ENCODE assay signal across 8 mouse cellular contexts in genomic region chr4:140906076-140906826, GRCm38 (mm10). TPM values are rescaled to one million over a fixed set of nuclear protein-coding genes. Genes with fewer than 3 reads are reported as not detected.
A peak's percentile ranks its signal among the peaks of the same experiment; 100 is the strongest.
DNase-seq lines count a peak whose midpoint lies in the region; ATAC-seq and TF ChIP-seq lines count a peak whose summit lies in the region.

Gene Padi2, plus strand, starts transcription at chr4:140906344.

- H3K27me3 ChIP-seq in intestine, postnatal 0 days (replicated peaks; ENCODE audit: control insufficient read depth, insufficient read depth, low read length) = peaks cover 12% of the 10 kb centered on the region; the same call in 1 of the 2 replicates
- peaks cover 70% of the 10 kb centered on the region for H3K27me3 ChIP-seq in midbrain, embryonic 10.5 days (ENCODE audit: low read depth, poor library complexity, severe bottlenecking)

- DNase-seq in adrenal gland, postnatal 25 days = peak; percentile 59
- peak; percentile 72 for DNase-seq in embryo, embryonic 11.5 days (ENCODE audit: low read depth, low spot score)
- DNase-seq in left cerebral cortex, postnatal 4 days = peak; percentile 91
- peak; percentile 85 for DNase-seq in midbrain, embryonic 10.5 days (ENCODE audit: low spot score)
- DNase-seq in right cerebral cortex, postnatal 25 days = peak; percentile 66
- DNase-seq in yolk sac, embryonic 10.5 days (ENCODE audit: low spot score) = peak; percentile 80

- no peaks in the 10 kb centered on the region for H3K9me3 ChIP-seq in intestine, postnatal 0 days (ENCODE audit: control insufficient read depth)
- no peaks in the 10 kb centered on the region for H3K9me3 ChIP-seq in midbrain, embryonic 10.5 days (replicated peaks)

- H3K36me3 ChIP-seq in intestine, postnatal 0 days (ENCODE audit: control insufficient read depth, insufficient read depth) = no peaks in the 10 kb centered on the region
- no peaks in the 10 kb centered on the region for H3K36me3 ChIP-seq in midbrain, embryonic 10.5 days

- H3K9ac ChIP-seq in intestine, postnatal 0 days (ENCODE audit: low read depth, low read length) = no peak within 1 kb of the TSS

- peak; percentile 70 for ATAC-seq in granulocyte monocyte progenitor cell, adult 5-6 weeks (replicated peaks; ENCODE audit: poor library complexity, severe bottlenecking)
- ATAC-seq in intestine, postnatal 0 days = peak; percentile 64

- peak within 1 kb of the TSS; percentile 23 for H3K4me3 ChIP-seq in intestine, postnatal 0 days (ENCODE audit: low read depth, low read length)
- H3K4me3 ChIP-seq in midbrain, embryonic 10.5 days = peak within 1 kb of the TSS; percentile 55

- H3K4me2 ChIP-seq in intestine, postnatal 0 days (replicated peaks; ENCODE audit: low read depth) = peak within 1 kb of the TSS; percentile 59

- no peak for TF ChIP-seq CTCF in intestine, postnatal 0 days (IDR thresholded peaks at IDR 0.05; ENCODE audit: low read depth)

- H3K27ac ChIP-seq in intestine, postnatal 0 days (ENCODE audit: low read depth, low read length) = no peak within 1 kb of the TSS
- H3K27ac ChIP-seq in midbrain, embryonic 10.5 days (replicated peaks) = no peak within 1 kb of the TSS

- intact Hi-C loops in left cerebral cortex, postnatal 4 days (cut with DNase I) = no loop called here

- WGBS in intestine, postnatal 0 days = 2% methylated on average over 37 of the region's 37 CpGs
- WGBS in midbrain, embryonic 10.5 days = 3% methylated on average over 37 of the region's 37 CpGs

- H3K4me1 ChIP-seq in intestine, postnatal 0 days (replicated peaks; ENCODE audit: control insufficient read depth, insufficient read depth, low read length) = no peaks in the 10 kb centered on the region
- peaks cover 33% of the 10 kb centered on the region for H3K4me1 ChIP-seq in midbrain, embryonic 10.5 days

RNA-seq across cellular contexts. Expression of gene Padi2, which starts in this region (rescaled TPM):
- 5.4 and 8.3 TPM in 2 replicates for total RNA-seq in adrenal gland, postnatal 25 days (2021)
- total RNA-seq in granulocyte monocyte progenitor cell, adult 5-6 weeks (2014; fragmentation: Nextera tagmentation) = 13.1 TPM in 2 replicates
- total RNA-seq in granulocyte monocyte progenitor cell, adult 5-6 weeks (2017) = 4.0 and 6.6 TPM in 2 replicates
- polyA plus RNA-seq in intestine, postnatal 0 days (2015; fragmentation: Nextera tagmentation; extraction: Ambion mirVana) = 1.1 and 1.2 TPM in 2 replicates
- 1 to 10 TPM; 1.2 TPM for total RNA-seq in left cerebral cortex, postnatal 4 days (2021)
- 0.15 and 1.4 TPM in 2 replicates for polyA plus RNA-seq in midbrain, embryonic 10.5 days (2016; fragmentation: Nextera tagmentation; extraction: Ambion mirVana)
